Mouse (Mus musculus): Measurements from ENCODE around the gene Gnat1. TPM values are rescaled to one million over a fixed set of nuclear protein-coding genes. Genes with fewer than 3 reads are reported as not detected.

Gene Gnat1
- polyA plus RNA-seq, 1 experiment from 2014 or later, result 1.9 TPM

- Histone ChIP-seq H3K4me1 (replicated peaks) (peaks cover 45% of the 10 kb centered on the region), H3K27me3 (replicated peaks) (no peaks in the 10 kb centered on the region), H3K27ac (peak overlapping the region; percentile 88), H3K9me3 (no peaks in the 10 kb centered on the region), H3K4me3 (replicated peaks) (peak overlapping the region; percentile 91), H3K9ac (peak overlapping the region; percentile 98), H3K4me2 (replicated peaks) (peak overlapping the region; percentile 94), H3K36me3 (0 out of 2 replicates have a peak, but pooled peaks cover 4% of the 10 kb centered on the region)
- WGBS, result under 1% methylated on average over 35 of the region's 35 CpGs
- peak; percentile 16 for ATAC-seq
Measured at GRCm38 (mm10) chr9:107634406-107635278, 44.9 kb downstream of the Gnat1 start.

DNA sequence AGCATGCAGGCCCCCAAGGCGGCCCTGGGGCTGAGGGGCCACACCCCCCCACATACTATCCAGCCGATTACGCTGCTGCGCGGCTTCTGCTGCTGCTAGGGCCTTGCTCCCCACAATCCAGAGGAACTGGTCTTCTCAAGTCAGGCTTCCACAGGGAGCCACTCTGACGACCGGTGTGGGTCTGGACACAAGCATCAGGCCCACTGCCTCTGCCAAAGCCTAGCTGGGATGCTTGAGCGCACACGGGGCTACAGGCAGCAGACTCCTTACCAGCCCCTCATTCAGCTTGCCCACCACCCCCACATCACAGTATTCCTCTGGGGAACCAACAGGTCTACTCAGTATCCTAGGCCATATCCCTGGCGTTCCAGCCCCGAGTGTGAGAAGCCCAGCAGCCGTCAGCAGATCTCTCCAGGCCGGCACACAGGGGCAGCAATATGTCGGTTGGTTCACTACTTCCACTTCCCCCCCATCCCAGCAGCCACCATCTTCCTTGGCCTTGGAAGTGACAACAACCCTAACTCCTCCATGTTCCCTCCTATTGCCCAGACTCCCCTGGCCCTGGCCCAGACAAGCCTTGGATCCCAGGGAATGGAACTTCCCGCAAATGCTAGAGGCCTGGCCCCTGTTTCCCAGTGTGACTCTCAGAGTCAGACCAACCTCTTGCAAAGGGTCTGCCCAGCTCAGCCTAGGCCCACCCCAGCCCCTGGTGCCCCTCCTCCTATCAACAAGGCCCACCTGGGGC lies 45.7 kb downstream of the Gnat1 start:
- peak; percentile 11 for ATAC-seq

GRCm38 (mm10) chr9:107633091-107633660 lies 46.3 kb downstream of the Gnat1 start:
- Histone ChIP-seq H3K4me3 (replicated peaks) (peak overlapping the region; percentile 91), H3K4me1 (replicated peaks) (peaks cover 59% of the 10 kb centered on the region), H3K9me3 (no peaks in the 10 kb centered on the region), H3K27me3 (replicated peaks) (no peaks in the 10 kb centered on the region), H3K9ac (peak overlapping the region; percentile 98), H3K27ac (peak overlapping the region; percentile 88), H3K36me3 (0 out of 2 replicates have a peak, but pooled peaks cover 4% of the 10 kb centered on the region), H3K4me2 (replicated peaks) (peak overlapping the region; percentile 94)
- ATAC-seq, result peak; percentile 46
- WGBS, result 1% methylated on average over 33 of the region's 33 CpGs

More for the DNA sequence above, 45.7 kb downstream of the Gnat1 start:
- Histone ChIP-seq H3K4me1 (replicated peaks) (peaks cover 53% of the 10 kb centered on the region), H3K9ac (peak overlapping the region; percentile 98), H3K27me3 (replicated peaks) (no peaks in the 10 kb centered on the region), H3K27ac (peak overlapping the region; percentile 88), H3K36me3 (0 out of 2 replicates have a peak, but pooled peaks cover 4% of the 10 kb centered on the region), H3K4me2 (replicated peaks) (peak overlapping the region; percentile 94), H3K9me3 (no peaks in the 10 kb centered on the region), H3K4me3 (replicated peaks) (peak overlapping the region; percentile 91)
- 1% methylated on average over 15 of the region's 15 CpGs for WGBS

GRCm38 (mm10) chr9:107632478-107632877 lies 47.0 kb downstream of the Gnat1 start:
- 73% methylated on average over 6 of the region's 6 CpGs for WGBS
- H3K36me3 ChIP-seq, result 0 out of 2 replicates have a peak, but pooled peaks cover 4% of the 10 kb centered on the region
- H3K9me3 ChIP-seq, result no peaks in the 10 kb centered on the region
- H3K27ac ChIP-seq, result peak overlapping the region; percentile 88
- peak overlapping the region; percentile 91 for H3K4me3 ChIP-seq (replicated peaks)
- peak overlapping the region; percentile 98 for H3K9ac ChIP-seq
- no peaks in the 10 kb centered on the region for H3K27me3 ChIP-seq (replicated peaks)
- peak overlapping the region; percentile 94 for H3K4me2 ChIP-seq (replicated peaks)
- H3K4me1 ChIP-seq (replicated peaks), result peaks cover 66% of the 10 kb centered on the region
- ATAC-seq, result no peak

DNA sequence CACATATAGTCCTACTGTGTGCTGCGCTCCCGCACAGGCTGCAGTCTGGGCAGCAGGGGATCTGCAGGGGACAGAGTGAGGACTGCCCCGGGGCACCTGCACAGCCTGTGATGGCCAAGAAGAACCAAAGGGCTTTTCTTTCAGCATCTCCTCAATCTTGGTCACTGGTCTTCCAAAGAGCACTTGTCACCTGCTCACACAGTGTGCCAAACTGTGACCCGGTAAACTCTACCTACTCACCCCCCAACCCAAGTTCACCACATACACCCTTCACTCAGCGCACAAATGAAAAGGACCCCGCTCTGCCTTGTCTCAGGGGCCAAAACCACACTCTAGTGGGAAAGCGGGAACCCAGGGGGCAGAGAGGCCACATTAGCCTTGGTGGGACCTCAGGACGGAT lies 47.7 kb downstream of the Gnat1 start:
- Histone ChIP-seq H3K4me2 (replicated peaks) (peak overlapping the region; percentile 94), H3K27ac (peak overlapping the region; percentile 88; the same call in 1 of the 2 replicates), H3K4me1 (replicated peaks) (peaks cover 70% of the 10 kb centered on the region), H3K27me3 (replicated peaks) (no peaks in the 10 kb centered on the region), H3K4me3 (replicated peaks) (0 out of 2 replicates have a peak overlapping the region, but pooled peaks have one; percentile 91), H3K9ac (peak overlapping the region; percentile 98), H3K9me3 (no peaks in the 10 kb centered on the region), H3K36me3 (0 out of 2 replicates have a peak, but pooled peaks cover 4% of the 10 kb centered on the region)
- ATAC-seq, result no peak
- 92% methylated on average over 8 of the region's 8 CpGs for WGBS

GRCm38 (mm10) chr9:107631311-107631826 lies 48.1 kb downstream of the Gnat1 start:
- H3K9me3 ChIP-seq, result no peaks in the 10 kb centered on the region
- ATAC-seq, result no peak
- H3K9ac ChIP-seq, result peak overlapping the region; percentile 98; the same call in 1 of the 2 replicates
- H3K27me3 ChIP-seq (replicated peaks), result no peaks in the 10 kb centered on the region
- H3K4me2 ChIP-seq (replicated peaks), result peak overlapping the region; percentile 94
- H3K4me1 ChIP-seq (replicated peaks), result peaks cover 75% of the 10 kb centered on the region
- 0 out of 2 replicates have a peak, but pooled peaks cover 4% of the 10 kb centered on the region for H3K36me3 ChIP-seq
- 72% methylated on average over 9 of the region's 9 CpGs for WGBS
- H3K4me3 ChIP-seq (replicated peaks), result 0 out of 2 replicates have a peak overlapping the region, but pooled peaks have one; percentile 91
- H3K27ac ChIP-seq, result peak overlapping the region; percentile 88; the same call in 1 of the 2 replicates

DNA sequence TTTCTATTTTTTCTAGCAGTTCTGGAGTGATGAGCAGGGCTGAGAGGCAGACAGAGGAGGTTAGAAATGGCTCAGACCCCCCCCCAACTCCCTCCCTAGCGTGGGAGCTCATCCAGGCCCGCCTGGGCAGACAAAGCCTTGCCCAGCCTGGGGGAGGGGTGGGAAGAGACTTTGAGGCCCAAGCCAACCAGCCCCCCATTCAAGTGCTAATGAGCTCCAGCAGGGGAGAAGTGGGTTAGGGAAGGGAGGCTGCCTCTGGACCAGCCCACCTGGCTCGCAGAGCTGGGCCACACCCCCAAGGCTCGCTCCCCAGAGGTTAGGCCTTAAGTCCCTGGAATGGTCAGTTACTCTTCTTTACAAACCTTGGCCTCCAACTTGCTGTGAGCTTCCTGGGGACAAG lies 48.9 kb downstream of the Gnat1 start:
- peak overlapping the region; percentile 72 for H3K27ac ChIP-seq
- WGBS, result 25% methylated on average over 4 of the region's 4 CpGs
- 0 out of 2 replicates have a peak, but pooled peaks cover 4% of the 10 kb centered on the region for H3K36me3 ChIP-seq
- H3K4me2 ChIP-seq (replicated peaks), result peak overlapping the region; percentile 38; the same call in 1 of the 2 replicates
- no peak overlapping the region for H3K4me3 ChIP-seq (replicated peaks)
- H3K4me1 ChIP-seq (replicated peaks), result peaks cover 75% of the 10 kb centered on the region
- H3K27me3 ChIP-seq (replicated peaks), result no peaks in the 10 kb centered on the region
- 0 out of 2 replicates have a peak overlapping the region, but pooled peaks have one; percentile 5 for H3K9ac ChIP-seq
- ATAC-seq, result no peak
- H3K9me3 ChIP-seq, result no peaks in the 10 kb centered on the region

DNA sequence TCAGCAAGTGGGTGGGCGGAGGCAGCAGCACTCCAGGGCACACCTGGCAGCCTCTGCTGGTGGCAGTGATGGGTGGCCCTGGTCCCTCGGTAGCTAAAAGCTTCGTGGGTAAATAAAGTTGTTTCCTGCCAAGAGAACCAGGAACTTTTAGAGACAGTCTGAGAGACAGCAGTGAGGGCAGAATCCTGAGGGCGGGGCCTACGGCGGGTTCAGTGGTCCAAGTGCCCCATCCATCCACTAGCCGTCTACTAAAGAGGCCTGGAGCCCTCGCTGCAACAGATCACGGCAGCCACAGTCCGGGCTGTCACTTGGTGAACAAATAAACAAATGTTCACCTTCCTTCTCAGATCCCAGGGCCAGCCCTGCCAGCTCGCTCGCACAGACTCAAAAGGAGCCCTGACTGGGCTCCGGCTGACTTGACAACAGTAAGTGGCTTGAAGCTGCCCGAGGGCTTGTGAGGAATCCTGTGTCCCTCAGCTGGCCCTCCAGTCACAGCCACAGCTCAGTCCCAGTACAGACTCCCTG lies 49.5 kb downstream of the Gnat1 start:
- peaks cover 78% of the 10 kb centered on the region for H3K4me1 ChIP-seq (replicated peaks)
- peak overlapping the region; percentile 5; the same call in 1 of the 2 replicates for H3K9ac ChIP-seq

GRCm38 (mm10) chr9:107629411-107629730 lies 50.1 kb downstream of the Gnat1 start:
- Histone ChIP-seq H3K4me2 (replicated peaks) (peak overlapping the region; percentile 38), H3K4me1 (replicated peaks) (peaks cover 84% of the 10 kb centered on the region), H3K27ac (peak overlapping the region; percentile 72), H3K4me3 (replicated peaks) (no peak overlapping the region), H3K9ac (peak overlapping the region; percentile 14; the same call in 1 of the 2 replicates), H3K27me3 (replicated peaks) (no peaks in the 10 kb centered on the region), H3K9me3 (no peaks in the 10 kb centered on the region), H3K36me3 (0 out of 2 replicates have a peak, but pooled peaks cover 7% of the 10 kb centered on the region)
- 30% methylated on average over 4 of the region's 4 CpGs for WGBS
- no peak for ATAC-seq

More for the DNA sequence above, 49.5 kb downstream of the Gnat1 start:
- Histone ChIP-seq H3K4me3 (replicated peaks) (no peak overlapping the region), H3K4me2 (replicated peaks) (peak overlapping the region; percentile 38), H3K9me3 (no peaks in the 10 kb centered on the region), H3K36me3 (0 out of 2 replicates have a peak, but pooled peaks cover 4% of the 10 kb centered on the region), H3K27ac (peak overlapping the region; percentile 72), H3K27me3 (replicated peaks) (no peaks in the 10 kb centered on the region)
- 17% methylated on average over 14 of the region's 14 CpGs for WGBS
- no peak for ATAC-seq

DNA sequence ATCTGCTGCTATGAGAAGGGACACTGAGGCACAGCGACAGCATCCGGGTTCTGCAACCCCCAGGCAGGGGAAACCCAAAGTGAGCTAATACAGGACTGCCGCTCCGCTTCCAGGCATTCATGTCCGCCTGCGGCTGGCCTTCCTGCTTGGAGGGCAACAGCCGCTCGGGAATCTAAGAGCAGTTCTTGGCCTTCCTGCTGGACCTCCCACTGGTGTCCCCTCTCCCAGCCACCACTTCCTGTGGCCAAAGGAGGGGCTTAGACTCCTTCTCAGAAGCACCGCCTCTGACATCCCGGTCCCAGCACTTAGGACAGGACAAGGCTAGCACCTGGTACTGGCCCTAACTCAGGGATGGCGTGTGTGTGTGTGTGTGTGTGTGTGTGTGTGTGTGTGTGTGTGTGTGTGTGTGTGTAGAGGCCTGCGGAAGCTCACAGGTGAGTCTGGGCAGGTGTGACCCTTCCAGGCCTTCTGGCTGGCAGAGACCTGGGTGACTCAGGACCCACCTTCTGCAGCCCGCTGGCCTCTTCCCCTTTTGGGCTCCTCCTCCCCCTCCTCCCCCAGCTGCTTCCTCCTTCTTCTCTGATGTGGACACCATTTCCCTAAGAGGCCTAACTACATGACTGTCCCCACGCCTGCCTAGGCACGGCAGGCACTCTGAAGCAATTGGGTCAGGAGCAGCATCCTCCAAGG lies 50.6 kb downstream of the Gnat1 start:
- Histone ChIP-seq H3K4me3 (replicated peaks) (no peak overlapping the region), H3K9ac (peak overlapping the region; percentile 23), H3K27ac (peak overlapping the region; percentile 72), H3K4me1 (replicated peaks) (peaks cover 84% of the 10 kb centered on the region), H3K27me3 (replicated peaks) (no peaks in the 10 kb centered on the region), H3K4me2 (replicated peaks) (peak overlapping the region; percentile 38), H3K9me3 (no peaks in the 10 kb centered on the region), H3K36me3 (0 out of 2 replicates have a peak, but pooled peaks cover 7% of the 10 kb centered on the region)
- WGBS, result 48% methylated on average over 15 of the region's 15 CpGs
- no peak for ATAC-seq
